In genomic region chr15:62953215-62953941, GRCm38 (mm10) we compare ENCODE assay signal across 10 mouse cellular contexts.
DNase-seq lines count a peak whose midpoint lies in the region; ATAC-seq and TF ChIP-seq lines count a peak whose summit lies in the region.
"Had no signal": no experiment of that assay in that cellular context is flagged by ENCODE, and none has a peak within 500 bp of the region (broad histone marks: within the 10 kb centered on the region; RNA-seq: fewer than 3 reads in every experiment).

No protein-coding gene starts in this region.

- 66% methylated on average over 6 of the region's 6 CpGs for WGBS in heart, embryonic 14.5 days
- 47% methylated on average over 6 of the region's 6 CpGs for WGBS in heart, adult 2 months
- 45% methylated on average over 6 of the region's 6 CpGs for WGBS in lung, embryonic 16.5 days
- 47% methylated on average over 6 of the region's 6 CpGs for WGBS in lung, adult 2 months
- WGBS in intestine, embryonic 16.5 days = 48% methylated on average over 6 of the region's 6 CpGs
- WGBS in hindbrain, embryonic 12.5 days = 65% methylated on average over 6 of the region's 6 CpGs

- no peaks in the 10 kb centered on the region for H3K36me3 ChIP-seq in heart, embryonic 14.5 days (ENCODE audit: control insufficient read depth, insufficient read depth, low read length)
- no peaks in the 10 kb centered on the region for H3K36me3 ChIP-seq in heart, adult 2 months (ENCODE audit: control insufficient read depth, insufficient read depth, low read length)
- no peaks in the 10 kb centered on the region for H3K36me3 ChIP-seq in lung, embryonic 16.5 days (ENCODE audit: control insufficient read depth, insufficient read depth, low read length)
- H3K36me3 ChIP-seq in intestine, embryonic 16.5 days (ENCODE audit: control insufficient read depth, insufficient read depth, low read length) = no peaks in the 10 kb centered on the region
- H3K36me3 ChIP-seq in hindbrain, embryonic 12.5 days = no peaks in the 10 kb centered on the region
- H3K36me3 ChIP-seq: neural tube, embryonic 13.5 days had no signal

- TF ChIP-seq EP300 in heart, adult 2 months (IDR thresholded peaks at IDR 0.05; ENCODE audit: insufficient read depth, low read depth, low read length) = no peak

- intact Hi-C loops in heart, adult 2 months (cut with DNase I) = no loop called here

- H3K9me3 ChIP-seq in heart, embryonic 14.5 days (ENCODE audit: control insufficient read depth, low read length) = no peaks in the 10 kb centered on the region
- H3K9me3 ChIP-seq in lung, embryonic 16.5 days (ENCODE audit: control insufficient read depth, low read length) = no peaks in the 10 kb centered on the region
- H3K9me3 ChIP-seq in intestine, embryonic 16.5 days (ENCODE audit: control insufficient read depth, low read length) = no peaks in the 10 kb centered on the region
- no peaks in the 10 kb centered on the region for H3K9me3 ChIP-seq in hindbrain, embryonic 12.5 days (replicated peaks)
- H3K9me3 ChIP-seq: neural tube, embryonic 13.5 days had no signal

- no peak overlapping the region for H3K9ac ChIP-seq in heart, embryonic 14.5 days (ENCODE audit: low read length)
- H3K9ac ChIP-seq in heart, adult 2 months (ENCODE audit: low read depth, low read length) = no peak overlapping the region
- H3K9ac ChIP-seq in lung, embryonic 16.5 days (ENCODE audit: low read length) = no peak overlapping the region
- no peak overlapping the region for H3K9ac ChIP-seq in intestine, embryonic 16.5 days (ENCODE audit: low read depth, low read length)
- no peak overlapping the region for H3K9ac ChIP-seq in hindbrain, embryonic 12.5 days
- H3K9ac ChIP-seq: neural tube, embryonic 13.5 days had no signal

- peaks cover 0 to 4% of the 10 kb centered on the region in 2 experiments; a peak in 1 of 4 replicates for H3K4me1 ChIP-seq in heart, embryonic 14.5 days (ENCODE audit: control insufficient read depth in 2 of 2, insufficient read depth in 2 of 2, low read length in 2 of 2)
- no peaks in the 10 kb centered on the region for H3K4me1 ChIP-seq in heart, adult 2 months (ENCODE audit: control insufficient read depth, insufficient read depth, low read length)
- H3K4me1 ChIP-seq in lung, embryonic 16.5 days (replicated peaks; ENCODE audit: control insufficient read depth, insufficient read depth, low read length) = no peaks in the 10 kb centered on the region
- H3K4me1 ChIP-seq in lung, adult 2 months (ENCODE audit: control insufficient read depth, insufficient read depth, low read length) = no peaks in the 10 kb centered on the region
- H3K4me1 ChIP-seq in intestine, embryonic 16.5 days (ENCODE audit: control insufficient read depth, insufficient read depth, low read length) = 0 out of 2 replicates have a peak, but pooled peaks cover 4% of the 10 kb centered on the region
- H3K4me1 ChIP-seq in hindbrain, embryonic 12.5 days = 0 out of 2 replicates have a peak, but pooled peaks cover 2% of the 10 kb centered on the region
- H3K4me1 ChIP-seq: neural tube, embryonic 13.5 days had no signal

- no peak for ATAC-seq in heart, embryonic 14.5 days (ENCODE audit: insufficient number of reproducible peaks, insufficient read depth, low FRiP score, low read depth)
- ATAC-seq in lung, embryonic 16.5 days (ENCODE audit: low read depth) = peak; percentile 76
- peak; percentile 80 for ATAC-seq in intestine, embryonic 16.5 days
- ATAC-seq in hindbrain, embryonic 12.5 days (ENCODE audit: low FRiP score) = no peak

- TF ChIP-seq POLR2A in heart, adult 2 months (IDR thresholded peaks at IDR 0.05; ENCODE audit: insufficient read depth, low read depth, low read length) = no peak
- no peak for TF ChIP-seq POLR2A in lung, adult 2 months (IDR thresholded peaks at IDR 0.05; ENCODE audit: borderline replicate concordance, extremely low read depth, low read depth, low read length)

- peak overlapping the region; percentile 50 to 53 for H3K27ac ChIP-seq in heart, embryonic 14.5 days (replicated peaks in 1 of 2; ENCODE audit: control insufficient read depth in 1 of 2, insufficient read depth in 1 of 2, low read depth in 2 of 2, low read length in 2 of 2)
- H3K27ac ChIP-seq in heart, adult 2 months = no peak overlapping the region
- no peak overlapping the region for H3K27ac ChIP-seq in lung, embryonic 16.5 days (ENCODE audit: low read length)
- peak overlapping the region; percentile 43; the same call in 1 of the 2 replicates for H3K27ac ChIP-seq in intestine, embryonic 16.5 days (ENCODE audit: low read length)
- no peak overlapping the region for H3K27ac ChIP-seq in hindbrain, embryonic 12.5 days
- H3K27ac ChIP-seq: neural tube, embryonic 13.5 days had no signal

- H3K79me2 ChIP-seq in heart, adult 2 months (replicated peaks; ENCODE audit: control insufficient read depth, insufficient read depth, low read length) = no peaks in the 10 kb centered on the region

- DNase-seq in heart, adult 2 months = no peak
- no peak for DNase-seq in lung, adult 2 months
- DNase-seq in right cerebral cortex, postnatal 4 days = peak; percentile 5
- DNase-seq in cerebellum, adult 9-10 months = no peak
- DNase-seq: adrenal gland, adult 2 months had no signal

- H3K4me2 ChIP-seq in heart, embryonic 14.5 days (ENCODE audit: low read length) = no peak overlapping the region
- no peak overlapping the region for H3K4me2 ChIP-seq in lung, embryonic 16.5 days (ENCODE audit: low read depth, low read length)
- no peak overlapping the region for H3K4me2 ChIP-seq in intestine, embryonic 16.5 days (ENCODE audit: low read depth, low read length)
- H3K4me2 ChIP-seq in hindbrain, embryonic 12.5 days (replicated peaks) = no peak overlapping the region
- H3K4me2 ChIP-seq: neural tube, embryonic 13.5 days had no signal

- H3K4me3 ChIP-seq in heart, embryonic 14.5 days (ENCODE audit: control insufficient read depth in 1 of 2, insufficient read depth in 1 of 2, low read depth in 1 of 2, low read length in 2 of 2) = no peak overlapping the region
- no peak overlapping the region for H3K4me3 ChIP-seq in heart, adult 2 months
- H3K4me3 ChIP-seq in lung, embryonic 16.5 days (ENCODE audit: low read length) = no peak overlapping the region
- no peak overlapping the region for H3K4me3 ChIP-seq in lung, adult 2 months (replicated peaks; ENCODE audit: extremely low read depth, low read depth, low read length)
- H3K4me3 ChIP-seq in intestine, embryonic 16.5 days (ENCODE audit: low read length) = no peak overlapping the region
- H3K4me3 ChIP-seq in hindbrain, embryonic 12.5 days = no peak overlapping the region
- H3K4me3 ChIP-seq: neural tube, embryonic 13.5 days had no signal

- H3K27me3 ChIP-seq in heart, embryonic 14.5 days (ENCODE audit: control insufficient read depth, insufficient read depth, low read length) = no peaks in the 10 kb centered on the region
- H3K27me3 ChIP-seq in heart, adult 2 months (ENCODE audit: control insufficient read depth, insufficient read depth, low read length) = no peaks in the 10 kb centered on the region
- H3K27me3 ChIP-seq in lung, embryonic 16.5 days (ENCODE audit: control insufficient read depth, insufficient read depth, low read depth, low read length) = no peaks in the 10 kb centered on the region
- no peaks in the 10 kb centered on the region for H3K27me3 ChIP-seq in intestine, embryonic 16.5 days (replicated peaks; ENCODE audit: control insufficient read depth, insufficient read depth, low read length)
- no peaks in the 10 kb centered on the region for H3K27me3 ChIP-seq in hindbrain, embryonic 12.5 days
- H3K27me3 ChIP-seq: neural tube, embryonic 13.5 days had no signal

- TF ChIP-seq CTCF in heart, adult 2 months (IDR thresholded peaks at IDR 0.05) = no peak
- TF ChIP-seq CTCF in lung, adult 2 months (IDR thresholded peaks at IDR 0.05; ENCODE audit: insufficient read depth, low read length) = no peak

Comparison
In these comparisons a context has a peak if more than half of its experiments do, and no peak if none do; other contexts are left out.
1. H3K27ac ChIP-seq: peak in heart, embryonic 14.5 days (2 of 2) and intestine, embryonic 16.5 days (single experiment); none in heart, adult 2 months (single experiment), lung, embryonic 16.5 days (single experiment) and hindbrain, embryonic 12.5 days (single experiment).
2. ATAC-seq: peak in lung, embryonic 16.5 days (single experiment) and intestine, embryonic 16.5 days (single experiment); none in heart, embryonic 14.5 days (single experiment) and hindbrain, embryonic 12.5 days (single experiment).